Mouse (Mus musculus) heart, embryonic 16.5 days (tissue): ENCODE results near the gene 1700030J22Rik. TPM values are rescaled to one million over a fixed set of nuclear protein-coding genes. Genes with fewer than 3 reads are reported as not detected.

ENCODE experiments used
- ATAC-seq: fragments of 200-750 bp; cut with Nextera tagmentation; replicated peaks from 2 replicates; pipeline ENCODE4 v1.8.0; 2017; ENCODE audit warnings: moderate number of reproducible peaks; ENCODE audit not compliant: insufficient read depth, low FRiP score; ENCODE audit errors: extremely low read depth
- H3K27ac ChIP-seq: fragments of 300-500 bp; sonication (generic); 2 replicates; pipeline ENCODE4 v1.5.1; 2014; ENCODE audit warnings: mild to moderate bottlenecking, low read length, control low read depth, moderate library complexity
- H3K27me3 ChIP-seq: fragments of 300-500 bp; sonication (generic); 2 replicates; pipeline ENCODE4 v1.6.1; 2014; ENCODE audit warnings: low read length, mixed read lengths; ENCODE audit not compliant: control insufficient read depth, insufficient read depth
- H3K36me3 ChIP-seq: fragments of 300-500 bp; sonication (generic); 2 replicates; pipeline ENCODE4 v1.6.1; 2014; ENCODE audit not compliant: control insufficient read depth, insufficient read depth
- H3K4me1 ChIP-seq: fragments of 300-500 bp; sonication (generic); 2 replicates; pipeline ENCODE4 v1.6.1; 2014; ENCODE audit warnings: low read length, mixed read lengths; ENCODE audit not compliant: control insufficient read depth, insufficient read depth
- H3K4me2 ChIP-seq: fragments of 300-500 bp; sonication (generic); 2 replicates; pipeline ENCODE4 v1.6.1; 2014; ENCODE audit warnings: low read depth, mild to moderate bottlenecking, control low read depth, low read length
- H3K4me3 ChIP-seq: fragments of 300-500 bp; sonication (generic); 2 replicates; pipeline ENCODE4 v1.5.1; 2014; ENCODE audit warnings: mild to moderate bottlenecking, control low read depth, low read length
- H3K9ac ChIP-seq: fragments of 300-500 bp; sonication (generic); 2 replicates; pipeline ENCODE4 v1.6.1; 2014; ENCODE audit warnings: low read length, control low read depth
- H3K9me3 ChIP-seq: fragments of 300-500 bp; sonication (generic); replicated peaks from 2 replicates; pipeline ENCODE4 v1.6.1; 2016; ENCODE audit warnings: low read length; ENCODE audit not compliant: control insufficient read depth
- WGBS: fragments of 180-500 bp; shearing (Covaris S2); extraction: QIAGEN DNeasy Blood & Tissue Kit; methylation state at CpG from one replicate; pipeline ENCODE4 v1.1.7; 2014; 5-methylcytosine and 5-hydroxymethylcytosine counted together
- polyA plus RNA-seq: library from polyadenylated mRNA; unstranded; fragments of >200 nt; fragmentation: Nextera tagmentation; extraction: Ambion mirVana; gene quantifications from 2 replicates; pipeline ENCODE4 v1.2.1, GENCODE M21; 2015

1700030J22Rik gene
- polyA plus RNA-seq, 1 experiment from 2014 or later, result 0.70 TPM

GRCm38 (mm10) chr8:116975066-116975465, 3.7 kb downstream of the 1700030J22Rik start:
- H3K4me1 ChIP-seq, result peaks cover 9% of the 10 kb centered on the region
- no peaks in the 10 kb centered on the region for H3K36me3 ChIP-seq
- H3K4me2 ChIP-seq, result no peak overlapping the region
- 43% methylated on average over 5 of the region's 5 CpGs for WGBS
- no peaks in the 10 kb centered on the region for H3K9me3 ChIP-seq
- H3K4me3 ChIP-seq, result no peak overlapping the region
- ATAC-seq, result no peak
- H3K27ac ChIP-seq, result no peak overlapping the region
- H3K9ac ChIP-seq, result no peak overlapping the region
- H3K27me3 ChIP-seq, result no peaks in the 10 kb centered on the region

- H3K9ac ChIP-seq, result no peak overlapping the region
- H3K9me3 ChIP-seq, result no peaks in the 10 kb centered on the region
- no peak for ATAC-seq
- no peaks in the 10 kb centered on the region for H3K36me3 ChIP-seq
- no peaks in the 10 kb centered on the region for H3K27me3 ChIP-seq
- H3K4me2 ChIP-seq, result no peak overlapping the region
- H3K4me1 ChIP-seq, result no peaks in the 10 kb centered on the region
- 89% methylated on average over 6 of the region's 6 CpGs for WGBS
- no peak overlapping the region for H3K4me3 ChIP-seq
- H3K27ac ChIP-seq, result no peak overlapping the region
Measured at GRCm38 (mm10) chr8:116969531-116969930, 9.2 kb downstream of the 1700030J22Rik start.

- Histone ChIP-seq H3K9me3 (no peaks in the 10 kb centered on the region), H3K9ac (no peak overlapping the region), H3K4me2 (no peak overlapping the region), H3K36me3 (peaks cover 37% of the 10 kb centered on the region), H3K4me3 (no peak overlapping the region), H3K27ac (no peak overlapping the region), H3K4me1 (peaks cover 11% of the 10 kb centered on the region), H3K27me3 (no peaks in the 10 kb centered on the region)
- no peak for ATAC-seq
- 93% methylated on average over 9 of the region's 9 CpGs for WGBS
Measured at GRCm38 (mm10) chr8:116954415-116954814, 24.3 kb downstream of the 1700030J22Rik start.

- 85% methylated on average over 8 of the region's 8 CpGs for WGBS
- ATAC-seq, result 0 out of 2 replicates have a peak, but pooled peaks have one; percentile 29
- no peaks in the 10 kb centered on the region for H3K27me3 ChIP-seq
- peaks cover 27% of the 10 kb centered on the region for H3K36me3 ChIP-seq
- H3K9ac ChIP-seq, result no peak overlapping the region
- no peaks in the 10 kb centered on the region for H3K9me3 ChIP-seq
- H3K4me3 ChIP-seq, result no peak overlapping the region
- H3K4me2 ChIP-seq, result no peak overlapping the region
- peaks cover 20% of the 10 kb centered on the region for H3K4me1 ChIP-seq
- no peak overlapping the region for H3K27ac ChIP-seq
Measured at GRCm38 (mm10) chr8:116952428-116952827, 26.3 kb downstream of the 1700030J22Rik start.

GRCm38 (mm10) chr8:116951778-116952177, 27.0 kb downstream of the 1700030J22Rik start:
- Histone ChIP-seq H3K27ac (no peak overlapping the region), H3K9ac (no peak overlapping the region), H3K36me3 (peaks cover 21% of the 10 kb centered on the region), H3K4me3 (no peak overlapping the region), H3K27me3 (no peaks in the 10 kb centered on the region), H3K4me2 (no peak overlapping the region), H3K4me1 (peaks cover 24% of the 10 kb centered on the region), H3K9me3 (no peaks in the 10 kb centered on the region)
- 85% methylated on average over 2 of the region's 2 CpGs for WGBS
- no peak for ATAC-seq

- Histone ChIP-seq H3K27ac (peak overlapping the region; percentile 58), H3K9ac (no peak overlapping the region), H3K4me2 (peak overlapping the region; percentile 25; the same call in 1 of the 2 replicates), H3K4me3 (no peak overlapping the region), H3K9me3 (no peaks in the 10 kb centered on the region), H3K4me1 (peaks cover 28% of the 10 kb centered on the region), H3K36me3 (peaks cover 19% of the 10 kb centered on the region), H3K27me3 (no peaks in the 10 kb centered on the region)
- peak; percentile 67 for ATAC-seq
- 29% methylated on average over 5 of the region's 5 CpGs for WGBS
Measured at GRCm38 (mm10) chr8:116951369-116951768, 27.4 kb downstream of the 1700030J22Rik start.

GRCm38 (mm10) chr8:116947589-116947988, 31.2 kb downstream of the 1700030J22Rik start:
- H3K4me3 ChIP-seq, result no peak overlapping the region
- H3K27ac ChIP-seq, result peak overlapping the region; percentile 54
- H3K4me1 ChIP-seq, result peaks cover 51% of the 10 kb centered on the region
- H3K9me3 ChIP-seq, result no peaks in the 10 kb centered on the region
- no peaks in the 10 kb centered on the region for H3K36me3 ChIP-seq
- no peaks in the 10 kb centered on the region for H3K27me3 ChIP-seq
- WGBS, result 47% methylated on average over 7 of the region's 7 CpGs
- H3K4me2 ChIP-seq, result peak overlapping the region; percentile 6
- H3K9ac ChIP-seq, result no peak overlapping the region; the same call in 1 of the 2 replicates
- no peak for ATAC-seq

- H3K4me1 ChIP-seq, result peaks cover 49% of the 10 kb centered on the region
- H3K4me3 ChIP-seq, result peak overlapping the region; percentile 37
- no peak for ATAC-seq
- H3K9ac ChIP-seq, result peak overlapping the region; percentile 64
- H3K4me2 ChIP-seq, result peak overlapping the region; percentile 69
- H3K27me3 ChIP-seq, result no peaks in the 10 kb centered on the region
- H3K27ac ChIP-seq, result peak overlapping the region; percentile 89
- H3K36me3 ChIP-seq, result no peaks in the 10 kb centered on the region
- WGBS, result 47% methylated on average over 6 of the region's 6 CpGs
- no peaks in the 10 kb centered on the region for H3K9me3 ChIP-seq
Measured at GRCm38 (mm10) chr8:116946851-116947250, 31.9 kb downstream of the 1700030J22Rik start.

GRCm38 (mm10) chr8:116946268-116946838, 32.4 kb downstream of the 1700030J22Rik start:
- Histone ChIP-seq H3K27ac (peak overlapping the region; percentile 89), H3K27me3 (no peaks in the 10 kb centered on the region), H3K9me3 (no peaks in the 10 kb centered on the region), H3K4me3 (peak overlapping the region; percentile 37), H3K9ac (peak overlapping the region; percentile 64), H3K4me1 (peaks cover 45% of the 10 kb centered on the region), H3K4me2 (peak overlapping the region; percentile 69), H3K36me3 (no peaks in the 10 kb centered on the region)
- WGBS, result 20% methylated on average over 21 of the region's 21 CpGs
- ATAC-seq, result peak; percentile 49
